Mouse (Mus musculus) thymus, adult 2 months (tissue): ENCODE measurements around the gene Kcmf1.

ENCODE experiments used
- CTCF ChIP-seq: fragments of 200-500 bp; IDR thresholded peaks from 2 replicates; pipeline ENCODE4 v1.5.1; 2012; ENCODE audit warnings: mild to moderate bottlenecking, control low read depth, low read length, moderate library complexity, borderline replicate concordance; ENCODE audit not compliant: control insufficient read depth, poor library complexity, insufficient read depth; ENCODE audit errors: extremely low read depth
- POLR2A ChIP-seq: fragments of 200-500 bp; IDR thresholded peaks from 2 replicates; pipeline ENCODE4 v1.6.1; 2012; ENCODE audit warnings: mild to moderate bottlenecking, low read length, control low read depth, moderate library complexity; ENCODE audit not compliant: control insufficient read depth, poor library complexity, insufficient read depth; ENCODE audit errors: extremely low read depth

- TF ChIP-seq POLR2A = no peak
- TF ChIP-seq CTCF = no peak
These were observed 58.7 kb downstream of the Kcmf1 start for GRCm38 (mm10) chr6:72840867-72841780.
